Mouse (Mus musculus) kidney, embryonic 16.5 days (tissue): ENCODE results near the gene Tmppe. TPM values are rescaled to one million over a fixed set of nuclear protein-coding genes. Genes with fewer than 3 reads are reported as not detected.

Experiments used
- ATAC-seq: fragments of 200-750 bp; cut with Nextera tagmentation; 2 replicates; pipeline ENCODE4 v1.8.0; 2017; ENCODE audit warnings: moderate TSS enrichment; ENCODE audit not compliant: low FRiP score, low TSS enrichment
- H3K27ac ChIP-seq: fragments of 300-500 bp; sonication (generic); 2 replicates; pipeline ENCODE4 v1.5.1; 2014; ENCODE audit warnings: low read length
- H3K27me3 ChIP-seq: fragments of 300-500 bp; sonication (generic); 2 replicates; pipeline ENCODE4 v1.6.1; 2014; ENCODE audit warnings: low read length, control low read depth, mixed read lengths; ENCODE audit not compliant: insufficient read depth
- H3K36me3 ChIP-seq: fragments of 300-500 bp; sonication (generic); 2 replicates; pipeline ENCODE4 v1.6.1; 2014; ENCODE audit warnings: low read length, control low read depth, mixed read lengths; ENCODE audit not compliant: insufficient read depth
- H3K4me1 ChIP-seq: fragments of 300-500 bp; sonication (generic); 2 replicates; pipeline ENCODE4 v1.6.1; 2014; ENCODE audit warnings: low read length, control low read depth, mixed read lengths; ENCODE audit not compliant: insufficient read depth
- H3K4me2 ChIP-seq: fragments of 300-500 bp; sonication (generic); replicated peaks from 2 replicates; pipeline ENCODE4 v1.6.1; 2014; ENCODE audit warnings: low read depth, low read length
- H3K4me3 ChIP-seq: fragments of 300-500 bp; sonication (generic); 2 replicates; pipeline ENCODE4 v1.5.1; 2014; ENCODE audit warnings: mild to moderate bottlenecking, low read length
- H3K9ac ChIP-seq: fragments of 300-500 bp; sonication (generic); replicated peaks from 2 replicates; pipeline ENCODE4 v1.6.1; 2014; ENCODE audit warnings: low read length
- H3K9me3 ChIP-seq: fragments of 300-500 bp; sonication (generic); 2 replicates; pipeline ENCODE4 v1.6.1; 2016; ENCODE audit warnings: low read length, control low read depth
- WGBS: fragments of 180-500 bp; shearing (Covaris S2); extraction: QIAGEN DNeasy Blood & Tissue Kit; methylation state at CpG from one replicate; pipeline ENCODE4 v1.1.7; 2014; 5-methylcytosine and 5-hydroxymethylcytosine counted together
- polyA plus RNA-seq: library from polyadenylated mRNA; unstranded; fragments of >200 nt; fragmentation: Nextera tagmentation; extraction: Ambion mirVana; gene quantifications from 2 replicates; pipeline ENCODE4 v1.2.1, GENCODE M21; 2015

Gene Tmppe
- polyA plus RNA-seq, 1 experiment from 2014 or later = 15.3 TPM

GRCm38 (mm10) chr9:114452418-114452817 is 51.5 kb downstream of the Tmppe start:
- no peaks in the 10 kb centered on the region for H3K9me3 ChIP-seq
- no peaks in the 10 kb centered on the region for H3K27me3 ChIP-seq
- no peak for ATAC-seq
- no peak overlapping the region for H3K4me3 ChIP-seq
- H3K36me3 ChIP-seq = peaks cover 6% of the 10 kb centered on the region; the same call in 1 of the 2 replicates
- WGBS = 91% methylated on average over 6 of the region's 6 CpGs
- peaks cover 9% of the 10 kb centered on the region; the same call in 1 of the 2 replicates for H3K4me1 ChIP-seq
- H3K4me2 ChIP-seq = no peak overlapping the region
- H3K27ac ChIP-seq = no peak overlapping the region
- no peak overlapping the region for H3K9ac ChIP-seq

DNA sequence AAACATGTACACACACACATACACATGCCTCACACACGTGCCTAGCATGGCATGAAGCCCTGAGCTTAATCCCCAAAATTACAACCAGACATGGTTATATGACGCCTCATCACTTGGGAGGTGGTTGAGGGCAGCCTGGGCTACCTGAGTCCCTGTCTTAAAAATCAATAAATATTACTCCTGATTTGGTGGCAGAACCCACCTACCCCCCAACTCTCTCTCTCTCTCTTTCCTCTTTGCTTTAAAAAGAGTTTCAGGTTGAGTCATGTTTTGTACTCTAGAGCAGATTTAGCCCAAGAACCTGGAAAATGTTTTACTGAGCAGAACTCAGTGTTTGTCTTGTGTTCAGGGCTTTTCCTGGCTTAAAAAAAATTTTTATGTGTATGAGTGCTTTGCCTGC is 54.5 kb downstream of the Tmppe start:
- H3K36me3 ChIP-seq = peaks cover 10% of the 10 kb centered on the region; the same call in 1 of the 2 replicates
- H3K4me3 ChIP-seq = no peak overlapping the region
- peaks cover 9% of the 10 kb centered on the region; the same call in 1 of the 2 replicates for H3K4me1 ChIP-seq
- no peak overlapping the region for H3K9ac ChIP-seq
- ATAC-seq = no peak
- H3K27me3 ChIP-seq = no peaks in the 10 kb centered on the region
- no peaks in the 10 kb centered on the region for H3K9me3 ChIP-seq
- WGBS = 86% methylated on average over 2 of the region's 2 CpGs
- no peak overlapping the region for H3K4me2 ChIP-seq
- no peak overlapping the region for H3K27ac ChIP-seq

Other genes starting within 250 kb of the Tmppe start
- gene Bcl2a1c, start 71.0 kb upstream of the Tmppe start, polyA plus RNA-seq = not detected in 2 replicates
- 139 and 148 TPM in 2 replicates for gene Crtap, start 10.4 kb upstream of the Tmppe start, polyA plus RNA-seq
- gene Glb1, start within 50 bp of the Tmppe start, polyA plus RNA-seq = 77.6 and 81.0 TPM in 2 replicates
- gene Ccr4, start 103.8 kb downstream of the Tmppe start, polyA plus RNA-seq = 0.49 and 1.4 TPM in 2 replicates
- gene C130032M10Rik, start 114.6 kb downstream of the Tmppe start, polyA plus RNA-seq = 0.22 and 0.36 TPM in 2 replicates
- 0.69 and 0.89 TPM in 2 replicates for gene Trim71, start 163.3 kb downstream of the Tmppe start, polyA plus RNA-seq
- 73.9 and 74.3 TPM in 2 replicates for gene Cnot10, start 239.1 kb downstream of the Tmppe start, polyA plus RNA-seq